Mouse (Mus musculus) kidney, postnatal 0 days (tissue): Measurements from ENCODE around the gene Mtg1. TPM values are rescaled to one million over a fixed set of nuclear protein-coding genes. Genes with fewer than 3 reads are reported as not detected.

Experiments
- ATAC-seq: fragments of 200-750 bp; cut with Nextera tagmentation; replicated peaks from 2 replicates; pipeline ENCODE4 v1.8.0; 2017; ENCODE audit warnings: low read depth, moderate number of reproducible peaks, moderate TSS enrichment, moderate library complexity; ENCODE audit not compliant: low FRiP score
- DNase-seq: peaks from one replicate; pipeline ENCODE4 v3.0.0-alpha.2; 2016; ENCODE audit warnings: low spot score
- H3K27ac ChIP-seq: fragments of 300-500 bp; sonication (generic); 2 replicates; pipeline ENCODE4 v1.5.1; 2014; ENCODE audit warnings: mild to moderate bottlenecking
- H3K27me3 ChIP-seq: fragments of 300-500 bp; sonication (generic); 2 replicates; pipeline ENCODE4 v1.6.1; 2014; ENCODE audit warnings: low read length, mixed read lengths; ENCODE audit not compliant: insufficient read depth
- H3K36me3 ChIP-seq: fragments of 300-500 bp; sonication (generic); 2 replicates; pipeline ENCODE4 v1.6.1; 2014; ENCODE audit warnings: low read length, mixed read lengths; ENCODE audit not compliant: insufficient read depth
- H3K4me1 ChIP-seq: fragments of 300-500 bp; sonication (generic); replicated peaks from 2 replicates; pipeline ENCODE4 v1.6.1; 2014; ENCODE audit warnings: antibody characterized with exemption, low read length, mixed read lengths; ENCODE audit not compliant: insufficient read depth
- H3K4me2 ChIP-seq: fragments of 300-500 bp; sonication (generic); 2 replicates; pipeline ENCODE4 v1.6.1; 2014; ENCODE audit warnings: mild to moderate bottlenecking, low read length, moderate library complexity, mixed read lengths
- H3K4me3 ChIP-seq: fragments of 300-500 bp; sonication (generic); replicated peaks from 2 replicates; pipeline ENCODE4 v1.5.1; 2014; ENCODE audit warnings: low read depth, low read length
- H3K9ac ChIP-seq: fragments of 300-500 bp; sonication (generic); 2 replicates; pipeline ENCODE4 v1.6.1; 2014; ENCODE audit warnings: low read depth, low read length
- H3K9me3 ChIP-seq: fragments of 300-500 bp; sonication (generic); replicated peaks from 2 replicates; pipeline ENCODE4 v1.6.1; 2016; ENCODE audit warnings: low read length, inconsistent platforms, mixed read lengths
- CTCF ChIP-seq: IDR thresholded peaks from 2 replicates; pipeline ENCODE4 v1.5.1; 2016; ENCODE audit warnings: antibody characterized with exemption, low read depth, mild to moderate bottlenecking, moderate library complexity
- WGBS: fragments of 180-500 bp; shearing (Covaris S2); extraction: QIAGEN DNeasy Blood & Tissue Kit; methylation state at CpG from one replicate; pipeline ENCODE4 v1.1.7; 2014; 5-methylcytosine and 5-hydroxymethylcytosine counted together
- polyA plus RNA-seq: library from polyadenylated mRNA; unstranded; fragments of >200 nt; fragmentation: Nextera tagmentation; extraction: Ambion mirVana; gene quantifications from 2 replicates; pipeline ENCODE4 v1.2.1, GENCODE M21; 2015

The Mtg1 gene
- polyA plus RNA-seq, 1 experiment from 2014 or later: 29.9 TPM

GRCm38 (mm10) chr7:140184206-140184605 is 46.8 kb downstream of the Mtg1 start:
- Histone ChIP-seq H3K4me3 (no peak overlapping the region), H3K9ac (no peak overlapping the region), H3K9me3 (no peaks in the 10 kb centered on the region), H3K4me2 (no peak overlapping the region), H3K27me3 (no peaks in the 10 kb centered on the region), H3K4me1 (no peaks in the 10 kb centered on the region), H3K27ac (no peak overlapping the region), H3K36me3 (no peaks in the 10 kb centered on the region)
- DNase-seq (no peak), ATAC-seq (no peak)
- WGBS: 78% methylated on average over 4 of the region's 4 CpGs
- TF ChIP-seq CTCF: no peak

GRCm38 (mm10) chr7:140186646-140187620 is 49.6 kb downstream of the Mtg1 start:
- no peak for ATAC-seq

DNA sequence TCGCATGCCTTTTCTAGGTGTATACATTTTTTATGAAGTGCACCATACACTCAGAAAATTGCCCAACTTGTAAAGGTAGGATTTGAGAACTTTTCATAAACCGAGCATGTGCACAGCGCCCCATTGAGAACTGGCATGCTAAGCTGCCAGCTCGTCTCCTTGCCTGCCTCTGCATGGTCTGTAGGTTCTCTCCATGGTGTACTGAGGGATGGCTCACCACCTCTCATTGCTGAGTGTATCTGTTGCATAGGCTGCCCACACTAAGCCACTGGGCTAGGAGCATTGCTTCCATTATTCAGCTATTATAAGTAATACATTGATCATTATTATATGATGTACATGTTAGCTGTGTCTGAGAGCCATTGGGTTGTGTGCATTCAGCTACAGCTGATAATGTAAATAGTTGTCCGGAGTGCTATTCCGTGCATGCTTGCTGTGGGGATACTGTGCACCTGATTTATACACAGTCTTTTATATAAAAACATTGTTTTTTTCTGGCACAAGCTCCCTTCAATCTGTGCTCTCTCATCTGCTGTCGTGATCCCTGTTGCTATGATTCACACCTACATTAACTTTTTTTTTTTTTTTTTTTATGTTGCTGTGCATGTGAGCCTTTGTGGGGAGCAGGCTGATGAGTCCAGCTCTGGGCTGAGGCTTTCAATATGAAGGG is 50.5 kb downstream of the Mtg1 start:
- H3K9ac ChIP-seq: no peak overlapping the region
- H3K4me1 ChIP-seq: no peaks in the 10 kb centered on the region
- TF ChIP-seq CTCF: no peak
- H3K27me3 ChIP-seq: no peaks in the 10 kb centered on the region
- no peak overlapping the region for H3K4me2 ChIP-seq
- H3K27ac ChIP-seq: no peak overlapping the region
- H3K9me3 ChIP-seq: no peaks in the 10 kb centered on the region
- no peak overlapping the region for H3K4me3 ChIP-seq
- no peak for DNase-seq
- ATAC-seq: no peak
- H3K36me3 ChIP-seq: no peaks in the 10 kb centered on the region
- WGBS: 79% methylated on average over 7 of the region's 7 CpGs

More at GRCm38 (mm10) chr7:140186646-140187620, 49.6 kb downstream of the Mtg1 start:
- TF ChIP-seq CTCF: peak; percentile 65
- no peaks in the 10 kb centered on the region for H3K36me3 ChIP-seq
- H3K4me2 ChIP-seq: no peak overlapping the region
- no peaks in the 10 kb centered on the region for H3K27me3 ChIP-seq
- no peaks in the 10 kb centered on the region for H3K9me3 ChIP-seq
- no peak overlapping the region for H3K27ac ChIP-seq
- WGBS: 64% methylated on average over 18 of the region's 18 CpGs
- H3K4me1 ChIP-seq: no peaks in the 10 kb centered on the region
- peak; percentile 18 for DNase-seq
- H3K9ac ChIP-seq: no peak overlapping the region
- H3K4me3 ChIP-seq: no peak overlapping the region

- ATAC-seq (no peak), DNase-seq (peak; percentile 41)
- Histone ChIP-seq H3K9me3 (no peaks in the 10 kb centered on the region), H3K4me1 (no peaks in the 10 kb centered on the region), H3K27me3 (no peaks in the 10 kb centered on the region), H3K9ac (no peak overlapping the region), H3K27ac (no peak overlapping the region), H3K36me3 (no peaks in the 10 kb centered on the region), H3K4me3 (no peak overlapping the region), H3K4me2 (no peak overlapping the region)
- TF ChIP-seq CTCF: peak; percentile 65
- 57% methylated on average over 4 of the region's 4 CpGs for WGBS
Observed at GRCm38 (mm10) chr7:140188391-140189328, 51.3 kb downstream of the Mtg1 start.

DNA sequence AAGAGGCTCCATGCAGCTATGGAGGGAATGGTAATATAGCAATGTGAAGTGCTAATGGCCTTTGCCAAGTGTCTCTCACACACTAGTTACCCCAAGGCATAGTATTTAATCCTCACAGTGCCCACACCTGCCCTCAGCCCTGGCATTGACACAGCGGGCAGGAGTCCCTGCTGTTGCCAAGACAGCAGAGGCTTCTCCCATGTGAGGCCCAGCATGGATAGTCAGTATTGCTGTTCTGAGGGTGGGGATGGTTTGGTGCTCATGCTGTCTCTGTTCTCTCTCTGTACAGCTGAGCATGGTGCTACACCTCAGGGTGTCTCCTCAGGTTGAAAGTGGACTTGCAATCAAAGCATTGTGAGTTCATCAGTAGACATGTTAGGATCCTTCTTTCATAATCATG is 53.1 kb downstream of the Mtg1 start:
- no peak overlapping the region for H3K4me2 ChIP-seq
- no peak overlapping the region for H3K4me3 ChIP-seq
- TF ChIP-seq CTCF: no peak
- no peak for ATAC-seq
- H3K4me1 ChIP-seq: no peaks in the 10 kb centered on the region
- no peak overlapping the region for H3K9ac ChIP-seq
- WGBS: 85% methylated on average over 1 of the region's 1 CpGs
- no peaks in the 10 kb centered on the region for H3K36me3 ChIP-seq
- no peak for DNase-seq
- H3K27ac ChIP-seq: no peak overlapping the region
- H3K27me3 ChIP-seq: no peaks in the 10 kb centered on the region
- no peaks in the 10 kb centered on the region for H3K9me3 ChIP-seq

GRCm38 (mm10) chr7:140192445-140192844 is 55.1 kb downstream of the Mtg1 start:
- Histone ChIP-seq H3K27ac (no peak overlapping the region), H3K4me3 (no peak overlapping the region), H3K9me3 (no peaks in the 10 kb centered on the region), H3K4me2 (no peak overlapping the region), H3K9ac (no peak overlapping the region), H3K4me1 (no peaks in the 10 kb centered on the region), H3K36me3 (no peaks in the 10 kb centered on the region), H3K27me3 (no peaks in the 10 kb centered on the region)
- no peak for TF ChIP-seq CTCF
- ATAC-seq (no peak), DNase-seq (no peak)
- WGBS: 50% methylated on average over 2 of the region's 2 CpGs
